Mouse (Mus musculus) embryonic facial prominence, embryonic 13.5 days (tissue): ENCODE data around the gene Cxcr1. TPM values are rescaled to one million over a fixed set of nuclear protein-coding genes. Genes with fewer than 3 reads are reported as not detected.

ENCODE experiments used
- ATAC-seq: fragments of 200-750 bp; cut with Nextera tagmentation; 2 replicates; pipeline ENCODE4 v1.8.0; 2017; ENCODE audit warnings: low read depth; ENCODE audit not compliant: insufficient number of reproducible peaks, insufficient read depth, low FRiP score, low TSS enrichment
- H3K27ac ChIP-seq: fragments of 300-500 bp; sonication (generic); 2 replicates; pipeline ENCODE4 v1.5.1; 2015; ENCODE audit warnings: moderate library complexity, mild to moderate bottlenecking, inconsistent platforms
- H3K27me3 ChIP-seq: fragments of 300-500 bp; sonication (generic); 2 replicates; pipeline ENCODE4 v1.6.1; 2015; ENCODE audit warnings: mild to moderate bottlenecking, inconsistent platforms
- H3K36me3 ChIP-seq: fragments of 300-500 bp; sonication (generic); 2 replicates; pipeline ENCODE4 v1.6.1; 2015; ENCODE audit warnings: mild to moderate bottlenecking, inconsistent platforms
- H3K4me1 ChIP-seq: fragments of 300-500 bp; sonication (generic); 2 replicates; pipeline ENCODE4 v1.6.1; 2015; ENCODE audit warnings: inconsistent platforms
- H3K4me2 ChIP-seq: fragments of 300-500 bp; sonication (generic); 2 replicates; pipeline ENCODE4 v1.6.1; 2015; ENCODE audit warnings: moderate library complexity, mild to moderate bottlenecking, inconsistent platforms
- H3K4me3 ChIP-seq: fragments of 300-500 bp; sonication (generic); 2 replicates; pipeline ENCODE4 v1.5.1; 2015; ENCODE audit warnings: mild to moderate bottlenecking, inconsistent platforms
- H3K9ac ChIP-seq: fragments of 300-500 bp; sonication (generic); 2 replicates; pipeline ENCODE4 v1.6.1; 2015; ENCODE audit warnings: mild to moderate bottlenecking, inconsistent platforms
- H3K9me3 ChIP-seq: fragments of 300-500 bp; sonication (generic); 2 replicates; pipeline ENCODE4 v1.6.1; 2016; ENCODE audit warnings: inconsistent platforms
- WGBS: fragments of 180-500 bp; shearing (Covaris S2); methylation state at CpG from one replicate; pipeline ENCODE4 v1.1.7; 2015; ENCODE audit warnings: mixed read lengths; 5-methylcytosine and 5-hydroxymethylcytosine counted together
- polyA plus RNA-seq: library from polyadenylated mRNA; unstranded; fragments of >200 nt; fragmentation: Nextera tagmentation; extraction: Ambion mirVana; gene quantifications from 2 replicates; pipeline ENCODE4 v1.2.1, GENCODE M21; 2015

Gene Cxcr1
- polyA plus RNA-seq = not detected in 2 replicates

- H3K27me3 ChIP-seq = no peaks in the 10 kb centered on the region
- peaks cover 11% of the 10 kb centered on the region for H3K4me1 ChIP-seq
- H3K36me3 ChIP-seq = no peaks in the 10 kb centered on the region
- no peaks in the 10 kb centered on the region for H3K9me3 ChIP-seq
- ATAC-seq = no peak
- H3K4me3 ChIP-seq = no peak within 1 kb of the TSS
- H3K9ac ChIP-seq = no peak within 1 kb of the TSS
- no peak within 1 kb of the TSS for H3K27ac ChIP-seq
- no peak within 1 kb of the TSS for H3K4me2 ChIP-seq
- WGBS = 68% methylated on average over 8 of the region's 8 CpGs
These were observed at the start of gene Cxcr1 for GRCm38 (mm10) chr1:74194445-74194844. TSS of gene Cxcr1 (minus strand) at chr1:74194631.

- no peaks in the 10 kb centered on the region for H3K36me3 ChIP-seq
- no peak overlapping the region for H3K4me3 ChIP-seq
- no peak for ATAC-seq
- H3K9ac ChIP-seq = no peak overlapping the region
- H3K4me1 ChIP-seq = peaks cover 38% of the 10 kb centered on the region
- H3K27ac ChIP-seq = no peak overlapping the region; the same call in 1 of the 2 replicates
- 0 out of 2 replicates have a peak overlapping the region, but pooled peaks have one; percentile 11 for H3K4me2 ChIP-seq
- 78% methylated on average over 4 of the region's 4 CpGs for WGBS
- H3K27me3 ChIP-seq = no peaks in the 10 kb centered on the region
- no peaks in the 10 kb centered on the region for H3K9me3 ChIP-seq
These were observed 46.4 kb upstream of the Cxcr1 start for GRCm38 (mm10) chr1:74240832-74241231.

GRCm38 (mm10) chr1:74240311-74240710 is 45.9 kb upstream of the Cxcr1 start:
- H3K27me3 ChIP-seq = no peaks in the 10 kb centered on the region
- 0 out of 2 replicates have a peak overlapping the region, but pooled peaks have one; percentile 17 for H3K9ac ChIP-seq
- no peaks in the 10 kb centered on the region for H3K9me3 ChIP-seq
- H3K4me1 ChIP-seq = peaks cover 38% of the 10 kb centered on the region
- no peaks in the 10 kb centered on the region for H3K36me3 ChIP-seq
- no peak overlapping the region for H3K4me3 ChIP-seq
- ATAC-seq = no peak
- peak overlapping the region; percentile 68; the same call in 1 of the 2 replicates for H3K27ac ChIP-seq
- peak overlapping the region; percentile 11; the same call in 1 of the 2 replicates for H3K4me2 ChIP-seq
- WGBS = 37% methylated on average over 6 of the region's 6 CpGs

- H3K36me3 ChIP-seq = no peaks in the 10 kb centered on the region
- H3K27ac ChIP-seq = peak overlapping the region; percentile 68; the same call in 1 of the 2 replicates
- H3K27me3 ChIP-seq = no peaks in the 10 kb centered on the region
- H3K4me2 ChIP-seq = peak overlapping the region; percentile 86
- no peak overlapping the region for H3K4me3 ChIP-seq
- 56% methylated on average over 11 of the region's 11 CpGs for WGBS
- H3K9ac ChIP-seq = peak overlapping the region; percentile 47; the same call in 1 of the 2 replicates
- H3K9me3 ChIP-seq = no peaks in the 10 kb centered on the region
- no peak for ATAC-seq
- peaks cover 38% of the 10 kb centered on the region for H3K4me1 ChIP-seq
These were observed 45.2 kb upstream of the Cxcr1 start for GRCm38 (mm10) chr1:74239618-74240017.

- Histone ChIP-seq H3K36me3 (no peaks in the 10 kb centered on the region), H3K4me2 (peak overlapping the region; percentile 86), H3K9ac (peak overlapping the region; percentile 47), H3K4me3 (no peak overlapping the region), H3K27ac (peak overlapping the region; percentile 68; the same call in 1 of the 2 replicates), H3K4me1 (peaks cover 35% of the 10 kb centered on the region), H3K27me3 (no peaks in the 10 kb centered on the region), H3K9me3 (no peaks in the 10 kb centered on the region)
- WGBS = 64% methylated on average over 7 of the region's 7 CpGs
- no peak for ATAC-seq
These were observed 44.7 kb upstream of the Cxcr1 start for GRCm38 (mm10) chr1:74239162-74239561.

GRCm38 (mm10) chr1:74238136-74238535 is 43.7 kb upstream of the Cxcr1 start:
- Histone ChIP-seq H3K9ac (peak overlapping the region; percentile 96), H3K27me3 (no peaks in the 10 kb centered on the region), H3K36me3 (no peaks in the 10 kb centered on the region), H3K4me3 (peak overlapping the region; percentile 98), H3K9me3 (no peaks in the 10 kb centered on the region), H3K4me2 (peak overlapping the region; percentile 86), H3K27ac (peak overlapping the region; percentile 88; the same call in 1 of the 2 replicates), H3K4me1 (peaks cover 35% of the 10 kb centered on the region)
- WGBS = 53% methylated on average over 1 of the region's 1 CpGs
- no peak for ATAC-seq

GRCm38 (mm10) chr1:74237671-74238070 is 43.2 kb upstream of the Cxcr1 start:
- no peak for ATAC-seq
- WGBS = 24% methylated on average over 5 of the region's 5 CpGs
- Histone ChIP-seq H3K4me3 (peak overlapping the region; percentile 98), H3K36me3 (no peaks in the 10 kb centered on the region), H3K9me3 (no peaks in the 10 kb centered on the region), H3K4me1 (peaks cover 35% of the 10 kb centered on the region), H3K27me3 (no peaks in the 10 kb centered on the region), H3K27ac (peak overlapping the region; percentile 88; the same call in 1 of the 2 replicates), H3K9ac (peak overlapping the region; percentile 96), H3K4me2 (peak overlapping the region; percentile 86)

GRCm38 (mm10) chr1:74236590-74237317 is 42.3 kb upstream of the Cxcr1 start:
- Histone ChIP-seq H3K27ac (peak overlapping the region; percentile 88), H3K9me3 (no peaks in the 10 kb centered on the region), H3K4me2 (peak overlapping the region; percentile 86), H3K9ac (peak overlapping the region; percentile 96), H3K36me3 (no peaks in the 10 kb centered on the region), H3K4me1 (peaks cover 35% of the 10 kb centered on the region), H3K4me3 (peak overlapping the region; percentile 98), H3K27me3 (no peaks in the 10 kb centered on the region)
- WGBS = under 1% methylated on average over 48 of the region's 57 CpGs
- ATAC-seq = peak; percentile 69; the same call in 1 of the 2 replicates

- Histone ChIP-seq H3K4me2 (peak within 1 kb of the TSS; percentile 86), H3K9me3 (no peaks in the 10 kb centered on the region), H3K9ac (peak within 1 kb of the TSS; percentile 96), H3K36me3 (no peaks in the 10 kb centered on the region), H3K4me1 (peaks cover 35% of the 10 kb centered on the region), H3K4me3 (peak within 1 kb of the TSS; percentile 98), H3K27me3 (no peaks in the 10 kb centered on the region), H3K27ac (peak within 1 kb of the TSS; percentile 88)
- 2% methylated on average over 55 of the region's 55 CpGs for WGBS
- peak; percentile 85 for ATAC-seq
These were observed 41.6 kb upstream of the Cxcr1 start, which contains the start of gene Arpc2 for GRCm38 (mm10) chr1:74235938-74236589. TSS of gene Arpc2 (plus strand) at chr1:74236084.

GRCm38 (mm10) chr1:74230992-74231391 is 36.6 kb upstream of the Cxcr1 start:
- H3K9ac ChIP-seq = no peak overlapping the region
- WGBS = no CpG with 5 or more reads among the region's 1 CpGs

GRCm38 (mm10) chr1:74229942-74230341 is 35.5 kb upstream of the Cxcr1 start:
- no peak for ATAC-seq
- no peaks in the 10 kb centered on the region for H3K27me3 ChIP-seq
- H3K4me2 ChIP-seq = no peak overlapping the region
- no peak overlapping the region for H3K9ac ChIP-seq
- 84% methylated on average over 2 of the region's 2 CpGs for WGBS
- H3K4me1 ChIP-seq = no peaks in the 10 kb centered on the region
- H3K4me3 ChIP-seq = no peak overlapping the region
- no peaks in the 10 kb centered on the region for H3K9me3 ChIP-seq
- H3K36me3 ChIP-seq = no peaks in the 10 kb centered on the region
- no peak overlapping the region for H3K27ac ChIP-seq

More at GRCm38 (mm10) chr1:74230992-74231391, 36.6 kb upstream of the Cxcr1 start:
- H3K9me3 ChIP-seq = no peaks in the 10 kb centered on the region
- H3K27me3 ChIP-seq = no peaks in the 10 kb centered on the region
- no peaks in the 10 kb centered on the region for H3K4me1 ChIP-seq
- ATAC-seq = no peak
- H3K4me2 ChIP-seq = no peak overlapping the region
- no peak overlapping the region for H3K27ac ChIP-seq
- H3K4me3 ChIP-seq = no peak overlapping the region
- H3K36me3 ChIP-seq = no peaks in the 10 kb centered on the region
